Mouse (Mus musculus) liver, postnatal 0 days (tissue): ENCODE results near the gene Gsc2. TPM values are rescaled to one million over a fixed set of nuclear protein-coding genes. Genes with fewer than 3 reads are reported as not detected.

Experiments used
- ATAC-seq: fragments of 200-750 bp; cut with Nextera tagmentation; 2 replicates; pipeline ENCODE4 v1.8.0; 2017; ENCODE audit warnings: mild to moderate bottlenecking, moderate library complexity
- DNase-seq: peaks from one replicate; pipeline ENCODE4 v3.0.0-alpha.2; 2016
- H3K27ac ChIP-seq: fragments of 300-500 bp; sonication (generic); 2 replicates; pipeline ENCODE4 v1.5.1; 2014; ENCODE audit warnings: antibody characterized with exemption, moderate library complexity, mild to moderate bottlenecking, low read depth
- H3K27me3 ChIP-seq: fragments of 300-500 bp; sonication (generic); 2 replicates; pipeline ENCODE4 v1.6.1; 2014; ENCODE audit warnings: low read length, control low read depth, mixed read lengths; ENCODE audit not compliant: insufficient read depth
- H3K36me3 ChIP-seq: fragments of 300-500 bp; sonication (generic); replicated peaks from 2 replicates; pipeline ENCODE4 v1.6.1; 2014; ENCODE audit warnings: mild to moderate bottlenecking, control low read depth, low read length, moderate library complexity, mixed read lengths; ENCODE audit not compliant: insufficient read depth
- H3K4me1 ChIP-seq: fragments of 300-500 bp; sonication (generic); 2 replicates; pipeline ENCODE4 v1.6.1; 2014; ENCODE audit warnings: antibody characterized with exemption, mild to moderate bottlenecking, control low read depth; ENCODE audit not compliant: insufficient read depth
- H3K4me2 ChIP-seq: fragments of 300-500 bp; sonication (generic); 2 replicates; pipeline ENCODE4 v1.6.1; 2014; ENCODE audit warnings: low read depth, mild to moderate bottlenecking, low read length, moderate library complexity, mixed read lengths
- H3K4me3 ChIP-seq: fragments of 300-500 bp; sonication (generic); 2 replicates; pipeline ENCODE4 v1.5.1; 2014; ENCODE audit warnings: low read depth, low read length
- H3K9ac ChIP-seq: fragments of 300-500 bp; sonication (generic); replicated peaks from 2 replicates; pipeline ENCODE4 v1.6.1; 2014; ENCODE audit warnings: mild to moderate bottlenecking, moderate library complexity
- H3K9me3 ChIP-seq: fragments of 300-500 bp; sonication (generic); 2 replicates; pipeline ENCODE4 v1.6.1; 2016; ENCODE audit warnings: mild to moderate bottlenecking, control low read depth, low read length, mixed read lengths
- CTCF ChIP-seq: sonication (generic); IDR thresholded peaks from 2 replicates; pipeline ENCODE4 v1.5.1; 2016; ENCODE audit warnings: antibody characterized with exemption, low read depth
- EP300 ChIP-seq: IDR thresholded peaks from 2 replicates; pipeline ENCODE4 v1.6.1; 2016; ENCODE audit warnings: antibody characterized with exemption, low read depth, mild to moderate bottlenecking
- WGBS: fragments of 180-500 bp; shearing (Covaris S2); extraction: QIAGEN DNeasy Blood & Tissue Kit; methylation state at CpG from one replicate; pipeline ENCODE4 v1.1.7; 2014; ENCODE audit not compliant: insufficient replicate concordance; 5-methylcytosine and 5-hydroxymethylcytosine counted together
- polyA plus RNA-seq: library from polyadenylated mRNA; unstranded; fragments of >200 nt; fragmentation: Nextera tagmentation; extraction: Ambion mirVana; gene quantifications from 2 replicates; pipeline ENCODE4 v1.2.1, GENCODE M21; 2015

The Gsc2 gene
- polyA plus RNA-seq, 1 experiment from 2014 or later = not detected

DNA sequence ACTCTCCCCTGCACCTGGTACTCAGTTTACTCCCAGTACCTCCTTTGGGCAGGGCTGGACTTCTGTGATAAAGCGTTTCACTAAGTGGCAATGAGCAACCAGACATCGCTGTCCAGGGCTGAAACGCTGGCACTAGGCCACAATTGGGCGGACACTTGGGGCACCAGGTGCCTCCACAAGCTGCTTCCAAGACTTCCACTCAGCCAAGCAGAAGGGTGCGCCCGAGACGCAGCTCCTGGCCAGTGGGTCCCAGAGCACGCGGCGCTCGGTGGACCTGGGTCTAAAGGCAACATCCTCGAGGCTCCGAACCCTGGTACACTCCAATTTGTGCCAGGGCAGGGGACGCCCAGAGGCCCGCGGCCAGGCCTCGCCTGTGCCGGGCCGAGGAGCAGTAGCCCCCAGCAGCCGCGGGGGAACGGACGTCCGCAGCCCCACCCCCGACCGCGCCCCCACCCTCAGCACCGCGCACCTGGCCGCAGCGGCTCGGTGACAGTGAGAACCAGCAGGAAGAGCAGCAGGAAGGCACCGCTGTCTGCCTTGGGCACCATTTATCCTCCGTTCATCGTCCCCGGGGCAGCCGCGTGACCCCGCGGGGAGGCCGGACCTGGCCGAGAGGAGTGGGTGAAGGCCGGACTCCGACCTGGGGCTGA lies 23.8 kb downstream of the Gsc2 start:
- ATAC-seq (peak; percentile 60), DNase-seq (peak; percentile 87)
- peak overlapping the region; percentile 98 for H3K27ac ChIP-seq
- H3K4me2 ChIP-seq = peak overlapping the region; percentile 94
- H3K4me1 ChIP-seq = peaks cover 24% of the 10 kb centered on the region
- peak overlapping the region; percentile 100 for H3K4me3 ChIP-seq
- H3K9ac ChIP-seq = peak overlapping the region; percentile 99
- H3K9me3 ChIP-seq = no peaks in the 10 kb centered on the region
- no peaks in the 10 kb centered on the region for H3K27me3 ChIP-seq
- H3K36me3 ChIP-seq = no peaks in the 10 kb centered on the region
- 0% methylated on average over 40 of the region's 44 CpGs for WGBS
- 0 out of 2 replicates have a peak, but pooled peaks have one; percentile 13 for TF ChIP-seq EP300
- no peak for TF ChIP-seq CTCF

DNA sequence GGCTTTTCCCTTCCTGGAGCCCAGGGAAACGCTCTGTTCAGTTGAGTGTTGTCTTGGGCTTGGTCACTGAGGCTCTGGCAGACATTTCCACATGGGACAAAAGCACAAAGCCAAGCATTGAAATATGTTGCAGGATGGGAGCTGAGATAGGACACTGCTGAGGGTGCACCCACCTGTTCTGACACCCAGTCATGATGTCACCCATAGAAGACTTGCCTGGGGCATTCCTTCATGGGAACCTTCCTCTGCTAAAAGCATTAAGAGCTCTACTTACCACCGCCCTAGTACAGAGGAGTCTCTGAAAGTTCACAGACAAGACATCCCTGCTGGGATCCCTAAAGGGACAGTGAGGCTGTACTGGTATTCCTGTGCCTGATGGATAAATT lies 24.5 kb downstream of the Gsc2 start:
- no peak for ATAC-seq
- peak overlapping the region; percentile 98; the same call in 1 of the 2 replicates for H3K27ac ChIP-seq

DNA sequence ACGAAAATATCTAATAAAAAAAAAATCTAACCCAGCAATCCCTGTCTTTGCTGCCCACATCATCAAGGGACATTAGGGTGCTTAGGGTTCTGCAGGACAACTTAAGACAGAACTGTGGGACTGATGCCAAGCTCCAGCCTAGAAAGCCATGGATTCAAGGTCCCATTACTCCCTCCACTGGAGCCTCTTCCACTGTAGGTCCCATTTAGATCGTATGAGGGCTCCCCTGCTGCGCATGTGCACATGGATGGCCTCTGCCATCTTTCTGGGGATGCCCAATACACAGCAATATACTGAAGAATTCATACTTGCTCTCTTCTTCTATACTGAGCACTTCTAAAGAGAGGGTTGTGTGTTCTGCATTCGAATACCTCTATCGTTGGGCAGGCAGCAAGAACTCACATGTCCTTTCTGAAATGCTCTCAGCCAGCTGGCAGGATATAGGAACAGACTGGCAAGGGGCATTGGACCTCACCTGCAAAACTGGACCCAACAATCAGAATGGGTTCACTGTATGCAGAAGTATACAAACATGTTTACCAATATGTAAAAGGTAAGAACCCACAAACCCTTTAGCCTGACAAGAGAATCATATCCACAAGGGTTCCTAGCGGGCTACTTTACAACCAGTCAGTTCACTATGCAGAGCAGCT lies 25.0 kb downstream of the Gsc2 start:
- H3K27ac ChIP-seq = 0 out of 2 replicates have a peak overlapping the region, but pooled peaks have one; percentile 98
- peak overlapping the region; percentile 99; the same call in 1 of the 2 replicates for H3K9ac ChIP-seq
- TF ChIP-seq EP300 (no peak), CTCF (no peak)
- ATAC-seq = no peak
- peaks cover 24% of the 10 kb centered on the region for H3K4me1 ChIP-seq
- 80% methylated on average over 6 of the region's 6 CpGs for WGBS
- peak overlapping the region; percentile 94 for H3K4me2 ChIP-seq
- DNase-seq = no peak
- H3K4me3 ChIP-seq = peak overlapping the region; percentile 100; the same call in 1 of the 2 replicates
- no peaks in the 10 kb centered on the region for H3K9me3 ChIP-seq
- no peaks in the 10 kb centered on the region for H3K27me3 ChIP-seq
- H3K36me3 ChIP-seq = no peaks in the 10 kb centered on the region

More for the DNA sequence above, 24.5 kb downstream of the Gsc2 start:
- TF ChIP-seq CTCF (no peak), EP300 (no peak)
- peak overlapping the region; percentile 94 for H3K4me2 ChIP-seq
- H3K36me3 ChIP-seq = no peaks in the 10 kb centered on the region
- H3K9ac ChIP-seq = peak overlapping the region; percentile 99
- peak overlapping the region; percentile 100 for H3K4me3 ChIP-seq
- no peaks in the 10 kb centered on the region for H3K27me3 ChIP-seq
- 56% methylated on average over 2 of the region's 2 CpGs for WGBS
- H3K9me3 ChIP-seq = no peaks in the 10 kb centered on the region
- DNase-seq = no peak
- peaks cover 24% of the 10 kb centered on the region for H3K4me1 ChIP-seq

DNA sequence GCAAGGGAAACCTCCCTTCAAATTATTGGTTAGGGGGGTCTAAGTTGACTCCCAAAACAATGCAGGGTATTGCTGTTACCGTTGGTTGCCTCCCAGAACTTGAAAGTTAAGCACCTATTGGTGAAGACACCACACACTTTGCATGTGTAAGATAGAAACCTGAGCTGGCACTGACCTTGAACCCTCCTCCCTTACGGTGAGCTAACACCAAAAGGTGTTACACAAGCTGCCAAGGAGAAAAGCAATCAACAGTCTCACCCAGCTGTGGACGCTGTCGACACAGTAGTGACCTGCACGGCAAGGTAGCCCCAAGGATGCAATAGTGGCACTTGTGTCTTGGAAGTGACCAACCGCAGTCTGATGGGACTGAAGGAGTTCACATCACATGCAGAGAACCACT lies 30.7 kb downstream of the Gsc2 start:
- 76% methylated on average over 6 of the region's 6 CpGs for WGBS
- no peak for DNase-seq

DNA sequence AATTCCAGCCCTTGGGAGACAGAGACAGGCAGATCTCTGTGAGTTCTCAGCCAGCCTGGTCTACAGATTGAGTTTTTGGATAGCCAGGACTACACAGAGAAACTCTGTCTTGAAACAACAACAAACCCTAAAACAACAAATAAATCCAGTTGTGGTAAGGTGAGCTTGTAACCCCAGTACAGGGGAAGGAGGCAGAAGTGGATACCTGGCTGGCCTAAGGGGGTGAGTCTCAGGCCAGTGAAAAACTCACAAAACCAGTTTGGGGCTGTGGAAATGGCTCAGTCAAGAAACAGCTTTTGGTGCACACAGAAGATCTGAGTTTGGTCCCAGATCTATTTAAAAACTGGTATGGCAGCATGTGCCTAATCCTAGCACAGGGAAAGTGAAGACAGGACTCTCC lies 32.7 kb downstream of the Gsc2 start:
- DNase-seq (no peak), ATAC-seq (no peak)
- H3K27me3 ChIP-seq = no peaks in the 10 kb centered on the region
- TF ChIP-seq CTCF = no peak
- no peak for TF ChIP-seq EP300
- peaks cover 21% of the 10 kb centered on the region for H3K4me1 ChIP-seq
- no peak overlapping the region for H3K9ac ChIP-seq
- H3K4me3 ChIP-seq = no peak overlapping the region
- H3K36me3 ChIP-seq = peaks cover 2% of the 10 kb centered on the region
- no peaks in the 10 kb centered on the region for H3K9me3 ChIP-seq
- H3K27ac ChIP-seq = no peak overlapping the region
- no peak overlapping the region for H3K4me2 ChIP-seq

More for the DNA sequence above, 30.7 kb downstream of the Gsc2 start:
- no peak overlapping the region for H3K4me3 ChIP-seq
- peaks cover 21% of the 10 kb centered on the region for H3K4me1 ChIP-seq
- H3K36me3 ChIP-seq = no peaks in the 10 kb centered on the region; the same call in 1 of the 2 replicates
- H3K27me3 ChIP-seq = no peaks in the 10 kb centered on the region
- H3K27ac ChIP-seq = 0 out of 2 replicates have a peak overlapping the region, but pooled peaks have one; percentile 11
- peak; percentile 49; the same call in 1 of the 2 replicates for ATAC-seq
- no peaks in the 10 kb centered on the region for H3K9me3 ChIP-seq
- TF ChIP-seq CTCF = no peak
- TF ChIP-seq EP300 = no peak
- no peak overlapping the region for H3K4me2 ChIP-seq
- no peak overlapping the region for H3K9ac ChIP-seq

DNA sequence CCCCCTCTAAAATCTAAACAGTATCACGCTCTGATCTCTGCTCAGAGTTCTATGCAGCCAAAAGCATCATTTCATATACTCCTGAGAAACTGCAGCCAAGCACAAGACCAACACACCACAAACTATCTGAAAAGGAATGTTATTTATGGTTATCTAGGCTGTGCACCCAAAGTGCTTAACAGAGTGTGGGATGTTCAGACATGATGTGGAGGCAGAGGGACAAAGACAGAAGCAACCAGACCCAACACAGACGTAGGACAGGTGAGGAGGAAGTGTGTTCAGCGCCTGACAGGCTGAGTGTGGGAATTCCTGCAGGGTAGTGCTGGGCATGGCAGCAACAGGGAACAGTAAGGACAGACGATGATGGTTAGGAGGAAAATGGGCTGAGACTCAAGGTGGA lies 35.3 kb downstream of the Gsc2 start:
- no peak for DNase-seq
- no peak overlapping the region for H3K27ac ChIP-seq
- H3K27me3 ChIP-seq = no peaks in the 10 kb centered on the region
- WGBS = 89% methylated on average over 4 of the region's 4 CpGs
- H3K4me2 ChIP-seq = no peak overlapping the region
- no peak overlapping the region for H3K4me3 ChIP-seq
- H3K9me3 ChIP-seq = no peaks in the 10 kb centered on the region
- peaks cover 18% of the 10 kb centered on the region for H3K4me1 ChIP-seq
- no peak for ATAC-seq
- H3K9ac ChIP-seq = no peak overlapping the region
- TF ChIP-seq CTCF = no peak
- no peak for TF ChIP-seq EP300
- H3K36me3 ChIP-seq = peaks cover 4% of the 10 kb centered on the region
